Mouse (Mus musculus) neural tube, embryonic 10.5 days (tissue): ENCODE data around the gene Olfr578.

ENCODE experiments used
- DNase-seq: peaks from one replicate; pipeline ENCODE4 v3.0.0-alpha.2; 2017; ENCODE audit warnings: low spot score; ENCODE audit errors: extremely low spot score

Gene Olfr578

DNA sequence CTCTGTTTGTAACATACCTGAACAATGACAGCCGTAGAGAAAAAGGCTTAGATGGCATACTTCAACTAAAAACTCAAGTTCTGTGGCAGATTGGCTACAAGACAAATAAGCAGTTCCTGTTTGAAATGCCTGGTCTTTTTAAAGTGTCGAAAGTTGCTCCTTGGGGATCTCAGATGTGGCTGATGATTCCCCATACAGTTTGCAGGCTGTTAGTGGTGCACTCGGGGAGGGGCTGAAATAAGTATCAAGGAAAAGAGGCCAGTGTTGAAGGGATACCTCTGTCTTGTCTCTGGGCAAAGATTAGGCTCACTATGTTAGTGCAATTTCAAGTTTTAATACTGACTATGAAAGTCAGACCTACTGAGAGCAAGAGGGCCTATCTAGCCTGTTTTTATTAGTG, at the start of gene Olfr578:
Olfr578 (minus strand) TSS at position 101 of the 400 bp plus-strand sequence.
- no peak for DNase-seq

DNA sequence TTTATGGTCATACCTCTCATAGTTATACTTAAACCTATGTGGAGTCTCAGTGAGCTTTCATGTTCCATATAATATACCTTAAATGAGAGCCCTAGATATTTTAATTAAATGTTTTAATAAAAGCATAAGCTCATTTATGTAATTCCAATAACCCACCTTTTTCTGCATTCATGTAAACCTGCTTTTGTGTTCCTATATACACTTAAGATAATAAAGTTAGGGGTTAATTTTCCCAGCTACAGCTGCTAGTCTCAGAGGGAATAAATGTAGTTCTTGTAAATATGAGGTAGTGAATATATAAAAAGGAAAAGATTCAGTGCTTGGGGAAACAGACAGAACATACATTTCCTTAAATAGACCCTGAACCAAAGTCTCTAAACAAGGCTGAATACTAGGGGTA, 48.6 kb upstream of the Olfr578 start, which contains the start of gene Olfr582:
Olfr582 (plus strand) TSS at position 301 of the 400 bp plus-strand sequence.
- DNase-seq: no peak

DNA sequence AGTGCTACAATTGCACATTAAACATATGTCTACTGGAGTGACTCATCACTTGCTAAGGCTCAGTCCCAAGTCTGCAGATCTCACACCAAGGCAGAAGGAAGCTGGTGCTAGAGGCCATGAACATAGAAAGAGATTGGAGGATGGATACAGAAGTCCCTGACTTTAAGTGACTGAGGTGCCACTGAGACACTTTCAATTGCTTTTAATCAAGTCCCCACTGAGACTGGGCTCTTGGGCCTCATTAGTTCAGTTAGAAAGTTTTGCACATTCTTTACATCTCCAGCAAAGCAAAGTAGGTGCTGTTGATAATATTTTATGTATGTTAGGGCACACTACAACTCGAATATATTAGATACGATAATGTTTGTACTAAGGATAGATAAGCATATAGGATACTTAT, 13.3 kb downstream of the Olfr578 start, which contains the start of gene Olfr577:
Olfr577 (minus strand) TSS at position 101 of the 400 bp plus-strand sequence.
- no peak for DNase-seq

DNA sequence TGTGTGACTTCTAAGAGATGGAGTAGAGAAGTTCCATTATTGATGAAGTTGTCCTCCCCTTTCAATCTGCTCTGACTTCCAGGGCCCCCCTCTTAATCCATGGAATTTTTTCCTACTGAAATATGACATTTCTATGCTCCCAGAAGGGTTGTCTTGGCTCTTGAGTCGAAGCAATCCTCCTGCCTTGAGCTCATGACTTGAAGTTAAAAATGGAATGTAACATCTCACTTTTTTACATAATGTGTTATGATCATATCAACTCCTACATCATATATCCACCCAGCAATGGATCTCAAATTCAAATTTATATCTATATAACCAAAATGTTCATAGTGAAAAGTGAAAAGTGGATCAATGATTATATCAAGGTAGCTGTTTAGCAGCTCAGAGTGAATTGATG, 14.7 kb downstream of the Olfr578 start:
- no peak for DNase-seq

DNA sequence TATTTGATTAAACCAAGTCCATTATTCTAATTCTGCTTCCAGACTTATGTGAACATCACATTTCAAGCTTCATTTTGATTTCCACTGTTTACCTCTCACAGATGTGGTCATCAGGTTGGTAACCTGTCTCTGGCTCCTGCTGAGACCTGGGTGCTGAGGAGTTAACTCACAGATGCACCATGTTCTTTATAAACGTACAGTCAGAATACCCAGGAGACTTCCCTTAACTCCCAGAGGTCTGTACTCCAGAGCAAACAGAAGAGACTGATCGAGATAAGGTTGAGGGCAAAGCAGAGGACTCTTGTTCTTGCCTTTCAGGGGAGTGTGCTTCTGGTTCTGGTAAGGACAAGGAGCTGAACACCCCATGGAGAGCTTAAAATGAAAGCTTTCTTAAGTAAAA, 26.8 kb downstream of the Olfr578 start, which contains the start of gene Olfr576:
Olfr576 (plus strand) TSS at position 301 of the 400 bp plus-strand sequence.
- DNase-seq: no peak

DNA sequence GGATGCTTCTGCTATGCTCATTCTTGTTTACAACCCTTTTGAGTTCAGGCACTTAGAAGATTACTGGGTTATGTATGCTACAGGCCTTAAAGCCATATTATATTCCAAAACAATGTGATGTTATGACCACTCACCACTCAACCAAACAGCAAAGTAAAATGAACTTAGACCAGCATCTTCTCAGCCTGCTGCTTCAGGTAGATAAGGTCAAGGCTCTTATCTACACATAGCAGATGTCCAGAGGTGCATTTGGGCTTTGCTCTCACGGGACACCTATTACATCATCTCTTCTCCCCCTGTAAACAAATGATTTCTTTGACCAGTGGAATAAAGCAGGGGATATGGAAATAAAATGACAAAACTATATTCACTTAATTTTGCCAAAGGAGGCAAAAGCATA, 30.5 kb downstream of the Olfr578 start, which contains the start of gene Olfr575:
Olfr575 (minus strand) TSS at position 183 of the 400 bp plus-strand sequence.
- DNase-seq: no peak

DNA sequence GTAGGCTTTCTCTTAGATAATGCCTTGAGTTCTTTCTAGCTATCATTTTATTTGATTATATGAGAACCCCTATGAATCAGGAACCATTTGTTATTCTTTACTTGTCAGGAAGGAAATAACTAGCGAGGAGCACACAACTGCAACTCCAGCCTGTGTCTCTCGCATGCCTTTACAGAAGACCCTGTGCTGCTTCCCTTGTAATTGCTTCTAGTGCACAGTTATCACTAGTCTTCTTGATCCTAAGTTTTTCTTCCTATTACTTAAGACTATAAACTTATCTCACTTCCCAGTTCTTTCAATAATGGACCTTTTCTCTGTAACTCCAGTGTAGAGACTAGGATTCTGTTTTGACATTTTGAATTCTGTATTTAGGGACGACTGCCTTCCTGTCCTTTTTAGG, 31.0 kb downstream of the Olfr578 start:
- DNase-seq: no peak

DNA sequence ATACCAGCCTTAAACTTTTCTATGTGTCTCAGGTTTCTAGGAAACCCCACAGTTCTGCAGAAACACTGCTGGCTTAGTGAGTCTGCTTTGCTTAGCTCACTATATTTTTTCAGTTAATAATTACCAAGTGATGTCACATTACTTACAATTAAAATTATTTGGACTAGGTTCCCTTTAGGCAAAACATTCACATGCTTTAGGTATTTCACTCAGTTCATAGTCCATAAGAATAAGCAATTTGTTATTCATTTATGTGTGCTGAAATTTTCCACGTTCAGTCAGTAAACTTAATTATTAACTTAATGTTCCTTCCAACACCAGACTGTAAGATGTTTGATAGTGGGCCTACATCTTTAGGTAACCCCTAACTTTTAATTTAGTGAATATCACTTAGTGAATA, 38.4 kb downstream of the Olfr578 start:
- no peak for DNase-seq

DNA sequence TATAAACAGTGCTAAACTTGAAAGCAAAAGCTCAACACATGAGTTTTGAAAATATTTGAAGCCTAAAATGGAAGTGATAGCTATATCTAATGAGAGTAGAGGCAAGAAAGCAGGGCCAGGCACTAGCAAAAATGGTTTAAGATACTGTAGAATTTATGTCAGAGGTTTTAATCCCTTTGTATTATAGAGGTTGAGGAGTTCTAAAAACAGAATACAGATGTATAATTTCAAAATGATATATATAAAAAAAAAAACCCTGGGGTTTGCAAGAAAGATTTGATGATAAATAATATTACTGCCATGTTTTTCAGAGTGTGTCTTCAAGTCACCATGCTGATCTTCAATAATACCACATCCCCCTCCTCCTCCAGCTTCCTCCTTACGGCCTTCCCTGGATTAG, 41.0 kb downstream of the Olfr578 start, which contains the start of gene Olfr574:
Olfr574 (plus strand) TSS at position 301 of the 400 bp plus-strand sequence.
- no peak for DNase-seq

DNA sequence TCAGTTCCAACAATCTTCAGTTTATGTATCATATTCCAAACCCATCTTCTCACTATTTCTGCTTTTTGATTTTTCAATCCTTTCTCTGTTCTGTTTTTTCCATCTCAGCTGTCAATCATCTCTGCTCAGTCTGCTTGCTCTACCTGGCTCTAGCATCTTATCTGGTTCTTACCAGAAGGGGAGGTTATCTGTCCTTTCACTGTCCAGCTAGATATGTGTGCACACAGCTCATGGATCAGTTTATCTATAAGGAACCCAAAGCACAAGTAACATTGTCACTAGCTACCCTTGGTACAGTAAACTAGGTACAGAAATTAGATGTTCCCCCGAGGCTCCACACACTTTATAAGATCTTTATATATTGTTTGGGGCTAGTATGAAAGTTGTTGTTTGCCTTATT, 45.7 kb downstream of the Olfr578 start:
- no peak for DNase-seq

DNA sequence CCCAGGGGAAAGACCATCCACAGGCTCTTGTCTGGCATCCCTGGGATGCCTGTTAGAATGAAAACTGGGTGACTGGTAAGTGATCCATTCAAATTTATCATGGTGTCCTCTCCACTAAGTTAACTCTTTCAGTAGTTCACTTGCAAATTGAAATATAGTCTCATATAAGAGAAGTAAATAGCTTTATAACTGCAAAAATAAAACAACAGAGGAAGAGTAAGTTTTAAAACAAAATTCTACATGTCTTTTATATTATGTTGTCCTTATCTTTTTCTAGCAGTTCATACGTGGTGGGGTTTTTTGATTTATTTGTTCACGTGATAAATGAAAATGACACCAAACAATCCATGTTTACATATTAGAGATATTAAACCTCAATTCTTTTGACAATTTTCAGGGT, 46.6 kb downstream of the Olfr578 start, which contains the start of gene Olfr573-ps1:
Olfr573-ps1 (minus strand) TSS at position 101 of the 400 bp plus-strand sequence.
- DNase-seq: no peak
